Mouse (Mus musculus) telencephalon, adult 2 months (tissue): ENCODE measurements around the gene Arhgef28.

ENCODE experiments used
- DNase-seq: peaks from one replicate; pipeline ENCODE4 v3.0.0-alpha.2; 2011; ENCODE audit warnings: low read depth, low spot score

Arhgef28 gene

GRCm38 (mm10) chr13:98183157-98183878 lies 22.9 kb downstream of the Arhgef28 start:
- no peak for DNase-seq

- DNase-seq: no peak
These were observed 23.9 kb downstream of the Arhgef28 start for GRCm38 (mm10) chr13:98182330-98182729.

GRCm38 (mm10) chr13:98180636-98181035 lies 25.6 kb downstream of the Arhgef28 start:
- no peak for DNase-seq

DNA sequence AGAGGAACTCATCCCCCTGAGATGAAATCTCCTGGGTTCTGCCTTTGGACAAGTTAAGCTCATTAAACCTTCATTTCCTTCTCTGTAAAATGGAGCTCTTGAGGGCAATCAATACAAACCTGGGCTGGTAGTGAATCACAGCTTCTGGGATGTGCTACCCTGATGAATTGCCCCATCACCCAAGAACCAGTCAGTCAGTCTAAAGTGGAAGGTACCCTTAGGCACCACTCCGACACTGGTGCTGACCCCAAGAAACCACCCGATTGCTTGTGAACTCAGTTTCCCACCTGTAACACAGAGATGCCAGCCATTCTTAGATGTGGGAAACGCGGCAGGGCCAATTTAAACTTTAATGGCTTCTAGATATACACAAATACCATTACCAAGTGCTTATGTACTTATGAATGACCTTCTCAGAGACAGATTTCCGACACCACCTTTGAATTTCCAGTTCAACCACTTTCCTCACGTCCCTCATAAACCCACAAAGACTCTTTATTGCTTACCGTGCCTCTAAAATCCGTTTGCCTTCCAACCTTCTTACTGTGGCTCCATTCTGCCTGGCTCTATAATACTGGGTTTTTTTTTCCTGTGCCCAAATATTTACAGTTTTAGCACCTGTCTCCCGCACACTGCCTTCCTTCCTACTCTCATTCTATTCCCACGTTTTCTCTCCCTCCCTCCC lies 30.8 kb downstream of the Arhgef28 start:
- DNase-seq: no peak

- peak; percentile 56 for DNase-seq
These were observed 33.2 kb downstream of the Arhgef28 start for GRCm38 (mm10) chr13:98173008-98173407.

DNA sequence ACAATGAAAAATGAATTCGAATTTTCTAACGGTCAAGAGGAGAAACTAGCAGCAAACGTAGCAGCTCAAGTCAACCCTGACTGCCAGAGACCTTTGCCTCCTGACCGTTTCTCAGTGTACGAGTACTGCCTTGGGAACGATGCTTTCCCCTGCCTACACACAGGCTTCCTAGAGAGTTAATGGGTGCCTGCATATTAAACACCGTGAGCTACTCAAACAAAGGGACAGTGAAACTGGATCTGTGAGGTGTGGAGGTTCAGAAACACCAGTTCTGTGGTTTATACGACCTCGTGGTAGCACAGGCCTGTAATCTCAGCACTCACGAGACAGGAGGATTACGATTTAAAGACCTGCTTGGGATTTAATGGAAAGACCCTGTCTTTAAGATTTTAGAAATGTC lies 33.9 kb downstream of the Arhgef28 start:
- no peak for DNase-seq

GRCm38 (mm10) chr13:98171706-98172105 lies 34.5 kb downstream of the Arhgef28 start:
- DNase-seq: peak; percentile 67

DNA sequence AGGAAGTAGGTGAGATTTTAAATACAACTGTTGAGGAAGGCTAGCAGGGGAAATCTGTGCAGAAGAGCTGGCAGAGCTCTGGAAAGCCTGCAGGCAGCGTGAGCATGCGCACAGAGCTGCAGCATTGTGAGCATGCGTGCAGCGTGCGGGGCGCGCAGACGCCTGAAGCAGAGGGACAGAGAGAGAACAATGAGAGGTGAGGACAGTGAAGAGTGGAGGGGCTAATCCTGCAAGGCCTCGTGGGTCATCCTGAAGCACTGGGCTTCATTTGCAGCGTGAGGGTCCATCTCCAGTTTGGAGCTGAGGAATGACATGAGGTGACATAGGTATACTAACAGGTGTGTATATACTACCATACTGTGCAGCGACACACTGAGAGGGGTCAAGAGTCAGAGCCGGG lies 35.0 kb downstream of the Arhgef28 start:
- peak; percentile 70 for DNase-seq

GRCm38 (mm10) chr13:98164878-98165277 lies 41.4 kb downstream of the Arhgef28 start:
- DNase-seq: no peak

- DNase-seq: no peak
These were observed 44.7 kb downstream of the Arhgef28 start for GRCm38 (mm10) chr13:98161496-98161895.

DNA sequence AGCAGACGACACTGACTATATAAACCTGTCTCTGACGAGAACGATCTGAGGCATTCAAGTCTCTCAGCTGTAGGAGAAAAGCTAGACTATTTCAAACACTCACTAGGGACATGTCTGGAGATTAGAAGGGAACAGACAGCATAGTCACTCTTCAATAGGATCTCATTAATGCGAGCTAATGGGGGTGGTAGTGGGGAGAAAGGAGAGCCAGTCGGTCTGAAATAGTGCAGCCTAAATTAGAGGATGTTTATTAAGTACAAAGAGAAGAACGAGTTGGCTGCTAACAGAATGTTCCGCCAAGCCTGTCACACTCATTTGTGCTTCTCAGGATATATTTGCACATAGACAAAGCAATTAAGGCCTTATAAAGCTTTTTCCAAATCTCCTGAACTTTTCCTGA lies 49.6 kb downstream of the Arhgef28 start:
- peak; percentile 71 for DNase-seq

DNA sequence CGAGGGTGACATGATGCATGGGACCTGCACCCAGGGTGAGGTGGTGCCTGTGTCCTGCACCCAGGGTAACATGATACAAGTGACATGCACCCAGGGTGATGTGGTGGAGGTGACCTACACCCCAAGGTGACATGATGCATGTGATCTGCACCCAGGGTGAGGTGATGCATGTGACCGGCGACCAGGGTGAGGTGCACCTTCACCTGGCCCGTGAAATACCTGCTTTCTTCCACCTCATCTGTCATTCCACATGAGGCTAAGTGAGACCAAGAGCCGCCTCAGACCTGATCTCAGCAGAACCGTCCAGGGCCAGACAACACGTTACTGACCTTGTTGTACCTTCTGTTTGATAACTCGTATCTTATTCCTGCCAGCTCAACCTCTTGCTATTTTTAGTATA lies 53.5 kb downstream of the Arhgef28 start:
- no peak for DNase-seq

DNA sequence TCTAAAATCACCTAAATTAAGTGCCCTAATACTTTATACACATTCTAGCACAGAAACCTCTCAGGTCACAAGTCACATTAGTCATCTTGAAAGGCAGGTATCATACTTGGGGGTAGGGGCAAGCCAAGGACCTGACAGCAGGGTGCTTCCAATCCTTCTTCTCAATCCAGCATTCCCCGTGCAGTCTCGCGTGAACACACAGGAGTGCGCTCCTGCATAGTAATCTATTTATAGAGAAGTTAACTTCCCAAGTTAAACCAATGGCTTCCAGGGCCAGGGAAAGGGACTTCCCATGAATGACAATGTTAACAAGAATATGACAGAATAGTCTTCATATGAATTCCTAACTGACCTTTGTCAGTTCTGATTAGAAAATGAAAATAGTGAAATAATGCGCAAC lies 58.7 kb downstream of the Arhgef28 start:
- no peak for DNase-seq

DNA sequence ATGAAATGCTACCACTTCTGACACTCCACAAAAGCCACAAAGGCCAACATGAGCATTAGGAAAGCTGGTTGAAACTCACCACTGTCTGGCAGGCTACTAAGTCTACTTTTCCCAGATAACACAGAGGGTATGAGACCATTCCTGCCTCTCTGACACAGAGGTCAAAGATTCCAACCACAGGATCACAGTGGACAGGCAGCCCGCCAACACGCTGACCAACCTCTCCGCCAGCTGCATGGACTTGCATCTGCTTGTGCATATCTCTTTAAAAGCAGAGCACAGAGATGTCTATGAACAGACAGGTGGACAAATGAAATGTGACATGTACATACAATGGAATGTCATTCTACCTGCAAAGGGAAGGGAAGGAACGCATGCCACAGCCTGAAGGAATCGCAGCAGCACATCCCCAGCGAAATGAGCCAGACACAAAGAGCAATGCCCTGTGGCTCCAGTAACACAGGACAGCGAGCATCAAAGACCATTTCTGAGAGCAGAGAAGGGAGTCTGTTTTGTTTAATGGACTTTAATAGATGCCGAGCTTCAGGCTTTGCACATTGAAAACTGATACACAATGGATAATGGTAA lies 59.6 kb downstream of the Arhgef28 start:
- DNase-seq: no peak

GRCm38 (mm10) chr13:98145310-98145709 lies 60.9 kb downstream of the Arhgef28 start:
- DNase-seq: no peak

DNA sequence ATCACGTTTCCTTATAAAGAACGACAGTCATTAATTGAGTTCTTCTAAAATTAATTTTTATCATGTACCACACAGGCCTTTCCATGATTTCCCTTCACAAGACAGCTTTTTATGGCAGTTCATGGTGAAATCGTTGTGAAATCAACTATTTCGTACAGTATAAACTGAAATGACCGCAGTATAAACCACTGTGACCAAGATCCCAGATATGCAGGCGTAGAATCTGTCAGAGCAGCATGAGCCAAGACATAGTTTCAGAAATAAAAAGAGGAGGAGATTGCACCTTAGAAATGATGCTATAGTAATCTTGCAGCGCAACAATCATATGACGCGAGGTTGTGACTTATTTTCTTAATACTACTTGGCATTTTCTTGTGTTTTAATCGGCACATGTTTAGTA lies 63.2 kb downstream of the Arhgef28 start:
- no peak for DNase-seq

GRCm38 (mm10) chr13:98140626-98141025 lies 65.6 kb downstream of the Arhgef28 start:
- DNase-seq: peak; percentile 65

- DNase-seq: no peak
These were observed 67.5 kb downstream of the Arhgef28 start for GRCm38 (mm10) chr13:98138786-98139185.

DNA sequence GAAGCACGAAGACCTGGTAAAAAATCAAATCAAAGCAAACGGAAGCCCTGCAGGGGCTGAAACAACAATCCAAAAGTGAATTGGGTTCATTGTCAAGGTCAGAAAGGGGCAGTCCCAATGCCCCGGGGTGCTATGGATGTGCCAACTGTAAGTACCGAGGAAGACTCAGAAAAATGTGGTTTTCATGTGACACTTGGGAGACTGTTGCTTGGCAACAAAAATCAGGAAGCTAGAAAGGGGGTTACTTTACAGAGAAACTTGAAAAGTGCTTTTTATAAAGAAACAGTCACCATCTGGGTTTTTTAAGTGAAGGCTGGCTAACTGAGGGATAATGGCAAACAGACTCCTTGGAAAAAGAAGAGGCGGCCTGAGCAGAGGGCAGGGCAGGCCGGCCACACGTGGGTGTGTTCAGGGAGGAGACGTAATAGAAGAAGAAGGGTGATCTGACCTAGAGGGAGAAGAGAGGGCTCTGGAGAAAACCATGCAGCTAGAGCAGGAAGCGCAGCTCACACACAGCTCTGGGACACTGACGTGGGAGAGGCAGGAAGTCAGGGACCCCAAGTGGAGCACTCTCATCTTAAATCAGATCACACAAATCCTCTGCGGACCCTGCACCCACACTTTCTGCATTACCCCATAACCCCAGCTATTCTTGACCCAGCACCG lies 70.2 kb downstream of the Arhgef28 start:
- DNase-seq: peak; percentile 32

- DNase-seq: no peak
These were observed 73.3 kb downstream of the Arhgef28 start for GRCm38 (mm10) chr13:98132951-98133350.

- no peak for DNase-seq
These were observed 74.0 kb downstream of the Arhgef28 start for GRCm38 (mm10) chr13:98132264-98132663.

DNA sequence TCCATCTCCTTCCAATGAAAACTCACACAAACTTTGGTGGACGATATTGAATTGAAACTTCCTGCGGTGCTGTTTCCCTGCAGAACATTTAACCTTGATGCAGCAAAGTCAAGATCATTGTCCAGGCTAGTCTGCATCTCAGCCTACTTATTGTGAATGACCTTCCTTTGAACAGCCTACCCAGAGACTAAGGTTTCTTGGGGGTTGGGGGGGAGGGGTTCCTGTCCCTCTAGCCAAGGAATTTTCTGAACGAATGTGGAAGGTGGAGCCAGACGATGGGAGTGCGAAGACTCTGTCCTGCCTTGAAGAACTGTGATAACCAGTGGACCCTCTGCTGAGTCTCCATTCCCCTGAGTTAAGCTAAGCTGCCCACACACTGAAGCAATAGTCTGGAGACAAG lies 80.6 kb downstream of the Arhgef28 start:
- no peak for DNase-seq
